Mouse (Mus musculus) CD8-positive naive resting alpha-beta T cell, adult 2 months (primary cell): Measurements from ENCODE around the gene Mtmr12.
A peak's percentile ranks its signal among the peaks of the same experiment; 100 is the strongest.
"Not testable (repeated sequence)": the region's sequence is repeated elsewhere in the genome, so short reads cannot be mapped to it uniquely, and the experiment has no call there.

Experiments used
- DNase-seq, 2 experiments: peaks; one replicate each; pipeline ENCODE4 v3.0.0; 2022; ENCODE audit warnings: low read depth in 2 of 2, low spot score in 2 of 2

Gene Mtmr12

DNA sequence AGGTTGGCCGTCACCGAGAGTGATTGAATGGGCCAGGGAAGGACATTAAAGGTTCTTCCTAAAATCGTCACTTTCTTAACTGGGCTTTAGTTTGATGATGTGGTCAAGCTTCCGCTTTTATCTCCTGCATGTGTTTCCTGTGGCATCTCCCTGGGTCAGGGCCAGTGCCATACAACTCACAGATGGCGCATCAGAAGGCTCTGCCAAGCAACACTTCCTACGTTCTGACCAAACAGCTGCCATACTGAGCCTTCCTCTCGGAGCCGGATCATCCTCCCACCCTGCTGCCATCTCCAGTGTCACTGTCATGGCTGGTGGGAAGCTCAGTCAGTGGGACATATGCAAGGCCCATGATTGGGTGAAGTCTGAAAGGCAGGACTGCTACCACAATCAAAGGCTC lies 6.7 kb downstream of the Mtmr12 start:
- DNase-seq: no peak

DNA sequence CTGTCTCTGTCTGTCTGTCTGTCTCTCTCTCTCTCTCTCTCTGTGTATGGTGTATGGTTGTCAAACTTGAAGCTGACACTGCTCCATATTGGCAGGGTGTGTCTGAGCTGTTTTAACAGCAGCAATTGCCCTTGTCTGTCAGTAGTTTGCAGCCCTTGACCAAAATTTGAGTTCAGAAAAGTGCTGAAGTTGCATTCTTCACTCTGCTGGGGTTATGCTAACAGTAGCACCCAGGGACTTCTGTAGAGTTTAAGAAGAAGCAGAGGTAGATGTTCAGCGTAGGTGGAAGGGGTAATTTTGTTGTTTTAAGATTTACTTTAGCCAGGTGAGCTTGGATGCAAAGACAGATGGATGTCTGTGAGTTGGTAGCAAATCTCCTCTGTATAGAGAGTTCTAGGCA lies 7.4 kb downstream of the Mtmr12 start:
- DNase-seq: no peak

GRCm38 (mm10) chr15:12214531-12215414 lies 9.9 kb downstream of the Mtmr12 start:
- DNase-seq: no peak

- DNase-seq: no peak
Observed at GRCm38 (mm10) chr15:12215415-12215718, 10.5 kb downstream of the Mtmr12 start.

- no peak for DNase-seq
Observed at GRCm38 (mm10) chr15:12216119-12216518, 11.3 kb downstream of the Mtmr12 start.

GRCm38 (mm10) chr15:12216798-12217197 lies 12.0 kb downstream of the Mtmr12 start:
- no peak for DNase-seq

DNA sequence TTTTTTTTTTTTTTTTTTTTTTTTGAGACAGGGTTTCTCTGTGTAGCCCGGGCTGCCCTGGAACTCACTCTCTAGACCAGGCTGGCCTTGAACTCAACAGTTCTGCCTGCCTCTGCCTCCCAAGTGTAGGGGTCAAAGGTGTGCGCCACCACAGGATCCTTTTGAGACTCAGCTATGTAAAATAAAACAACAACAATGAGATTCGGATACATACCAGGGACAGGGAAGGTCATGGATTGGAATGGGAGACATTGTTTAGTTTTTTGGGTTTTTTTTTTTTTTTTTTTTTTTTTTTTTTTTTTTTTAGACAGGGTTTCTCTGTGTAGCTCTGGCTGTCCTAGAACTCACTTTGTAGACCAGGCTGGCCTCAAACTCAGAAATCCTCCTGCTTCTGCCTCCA lies 12.5 kb downstream of the Mtmr12 start:
- not testable (repeated sequence) for DNase-seq

DNA sequence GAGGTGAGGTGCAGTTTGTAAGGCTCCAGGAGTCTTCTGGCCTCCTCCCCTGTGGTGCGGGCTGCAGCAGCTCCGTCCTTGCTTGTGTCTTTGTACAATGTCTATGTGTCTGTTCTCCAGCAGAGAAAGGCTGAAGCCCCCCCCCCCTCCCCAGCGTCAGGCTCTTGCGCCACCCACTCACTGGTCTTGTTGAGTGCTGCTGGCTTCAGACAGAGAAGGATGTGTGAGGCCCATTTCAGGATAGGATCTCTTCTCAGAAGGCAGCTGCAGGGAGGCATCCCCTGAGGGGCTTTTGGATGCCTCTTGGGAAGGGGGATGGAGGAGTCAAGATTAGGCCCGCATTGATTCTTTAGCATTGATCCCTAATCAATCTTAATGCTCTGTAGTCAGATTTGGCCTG lies 13.0 kb downstream of the Mtmr12 start:
- DNase-seq: no peak

DNA sequence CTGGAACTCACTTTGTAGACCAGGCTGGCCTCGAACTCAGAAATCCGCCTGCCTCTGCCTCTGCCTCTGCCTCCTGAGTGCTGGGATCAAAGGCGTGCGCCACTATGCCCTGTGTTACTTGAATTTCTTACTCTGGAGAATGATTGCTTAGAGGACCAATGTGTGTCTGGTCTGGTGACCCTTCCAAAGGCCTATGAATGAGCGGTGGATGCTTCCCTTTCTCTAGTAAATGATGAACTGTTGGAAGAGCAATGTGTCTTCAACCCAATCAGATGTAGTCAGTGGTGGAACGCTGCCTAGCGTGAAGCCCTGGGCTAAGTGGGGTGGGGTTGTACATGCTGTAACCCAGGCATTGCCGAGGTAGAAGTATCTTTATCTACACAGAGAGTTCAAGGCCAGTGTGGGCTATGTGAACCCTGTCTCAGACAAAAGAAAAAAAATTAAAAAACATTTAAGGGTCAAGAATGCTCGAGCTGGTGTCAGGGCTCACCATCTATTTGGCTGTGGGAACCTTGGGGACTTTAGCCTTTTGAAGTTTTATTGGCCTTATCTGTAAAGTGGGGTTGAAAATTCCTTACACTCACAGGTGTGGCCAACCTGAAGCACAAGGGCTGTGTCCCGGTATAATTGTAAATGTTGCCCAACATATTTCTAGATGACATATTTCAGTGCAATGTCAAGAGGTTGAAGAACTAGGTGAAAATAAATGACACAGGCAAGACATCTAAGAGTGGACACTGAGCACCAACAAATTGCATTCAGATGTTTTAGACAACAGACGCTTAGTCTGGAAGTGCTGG lies 14.0 kb downstream of the Mtmr12 start:
- no peak for DNase-seq

GRCm38 (mm10) chr15:12221131-12221530 lies 16.3 kb downstream of the Mtmr12 start:
- no peak for DNase-seq

DNA sequence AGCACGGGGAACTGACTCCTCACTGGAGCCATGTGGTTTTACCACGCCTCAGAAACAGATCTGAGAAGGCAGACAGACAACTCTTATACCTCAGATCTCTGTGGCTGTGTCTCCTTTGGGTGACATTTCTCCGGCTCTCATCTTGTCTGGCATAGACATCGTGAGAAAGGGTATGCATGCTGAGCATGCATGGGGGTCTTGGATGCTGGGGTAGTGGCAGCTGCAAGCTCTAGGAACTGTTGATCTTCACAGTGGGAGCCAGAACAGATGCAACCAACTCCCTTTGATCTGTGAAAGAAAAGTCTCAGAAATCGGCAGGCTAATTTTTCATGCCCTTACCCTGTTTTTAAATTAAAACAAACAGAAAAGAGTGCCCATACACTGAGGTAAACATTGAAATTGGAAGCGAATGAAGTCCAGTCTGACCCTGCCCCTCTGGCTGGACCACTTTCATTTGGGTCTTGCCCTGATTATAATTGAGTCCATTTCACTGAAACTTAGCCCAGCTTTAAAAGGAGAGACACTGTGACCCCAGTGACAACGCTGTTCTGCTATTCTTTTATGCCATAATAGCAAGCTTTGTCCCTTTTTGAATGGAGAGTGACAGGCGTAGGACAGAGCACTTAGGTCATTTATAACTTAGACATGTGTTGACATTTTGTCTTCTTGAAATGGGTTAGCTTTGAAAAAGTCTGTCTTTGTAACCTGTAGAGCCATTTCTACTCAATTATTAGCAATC lies 17.9 kb downstream of the Mtmr12 start:
- no peak for DNase-seq

- no peak for DNase-seq
Observed at GRCm38 (mm10) chr15:12223393-12223792, 18.6 kb downstream of the Mtmr12 start.

- no peak for DNase-seq
Observed at GRCm38 (mm10) chr15:12224239-12224638, 19.4 kb downstream of the Mtmr12 start.

- DNase-seq: no peak
Observed at GRCm38 (mm10) chr15:12225062-12225461, 20.2 kb downstream of the Mtmr12 start.

DNA sequence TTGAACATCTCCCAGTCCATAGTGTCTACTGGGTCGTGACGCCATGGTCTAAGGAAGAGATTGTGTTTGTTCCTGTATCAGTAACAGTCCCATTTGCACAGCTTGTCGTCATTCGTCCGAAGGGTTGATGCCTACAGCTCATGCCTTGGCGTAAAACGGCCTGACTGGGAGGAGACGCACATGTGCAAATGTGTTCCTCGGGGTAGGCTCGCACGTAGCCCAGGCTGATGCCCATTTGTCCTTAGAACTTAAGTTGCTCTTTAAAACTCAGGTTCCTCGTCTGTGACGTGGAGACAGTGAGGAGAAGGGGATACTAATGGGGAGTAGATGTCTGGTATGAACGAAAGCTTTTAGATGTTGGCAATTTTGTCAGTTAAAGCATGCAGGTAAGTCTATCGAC lies 22.1 kb downstream of the Mtmr12 start:
- DNase-seq: no peak

DNA sequence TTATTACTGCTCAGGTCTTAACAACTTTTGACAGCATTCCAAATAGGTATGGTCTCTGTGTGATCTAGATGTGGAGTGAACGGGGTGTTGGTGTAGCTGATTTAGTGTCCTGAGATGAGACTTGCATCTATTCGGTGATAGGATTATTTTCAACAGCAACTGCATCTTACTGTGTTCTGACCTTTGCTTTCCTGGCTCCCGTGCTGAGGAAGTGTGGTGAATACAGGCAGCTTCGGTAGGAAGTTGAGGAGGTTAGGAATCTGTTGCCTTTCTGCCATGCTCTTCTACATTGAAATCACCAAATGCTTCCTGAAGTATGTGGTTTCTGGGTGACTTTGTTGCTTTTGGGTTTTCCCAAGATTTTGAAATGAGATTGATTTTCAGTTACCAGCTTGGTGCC lies 22.5 kb downstream of the Mtmr12 start:
- DNase-seq: no peak

- peak; percentile 36 to 49 for DNase-seq
Observed at GRCm38 (mm10) chr15:12229603-12230242, 24.9 kb downstream of the Mtmr12 start.

GRCm38 (mm10) chr15:12230243-12230935 lies 25.6 kb downstream of the Mtmr12 start:
- DNase-seq: peak in 1 of 2 experiments; percentile 38

DNA sequence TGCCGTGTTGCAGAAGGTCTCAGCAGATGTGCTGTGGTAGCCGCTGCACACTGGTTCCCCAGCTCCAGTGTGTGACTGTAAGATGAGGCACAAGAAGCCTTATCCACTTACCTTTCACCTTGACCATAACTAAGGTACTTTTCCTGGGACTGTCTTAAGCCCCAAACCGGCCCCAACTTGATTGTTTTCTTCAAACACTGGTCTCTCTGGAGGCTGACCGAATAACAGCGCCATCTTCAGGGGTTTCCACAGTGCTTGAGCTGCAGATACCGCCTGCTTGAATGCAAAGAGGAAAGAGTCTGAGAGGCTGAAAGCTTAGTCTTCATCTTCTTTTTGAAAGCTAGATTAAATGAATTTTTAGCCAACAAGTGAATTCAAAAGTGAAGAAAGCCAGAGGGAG lies 26.6 kb downstream of the Mtmr12 start:
- DNase-seq: no peak

GRCm38 (mm10) chr15:12232429-12232828 lies 27.6 kb downstream of the Mtmr12 start:
- DNase-seq: no peak

DNA sequence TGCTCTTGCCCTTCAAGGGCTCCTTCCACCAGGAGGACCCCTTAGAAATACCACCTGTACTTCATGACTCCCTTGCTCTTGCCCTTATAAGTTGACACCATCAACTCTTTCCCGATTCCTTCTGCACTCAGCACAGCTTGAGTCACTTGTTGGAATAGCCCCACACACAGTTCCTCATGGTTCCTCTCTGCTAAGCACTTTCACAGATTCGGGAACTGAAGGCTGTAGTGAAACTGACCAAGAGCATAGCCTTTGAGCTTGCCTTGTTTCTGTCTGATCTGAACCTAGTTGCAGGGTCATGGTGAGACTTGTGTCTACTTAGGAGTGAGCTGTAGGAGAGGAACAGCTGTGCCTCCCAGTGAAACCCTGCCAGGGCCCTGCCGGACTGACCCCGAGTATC lies 28.2 kb downstream of the Mtmr12 start:
- DNase-seq: no peak
